Mouse (Mus musculus) intestine, postnatal 0 days (tissue): ENCODE measurements around the gene Gm11020. TPM values are rescaled to one million over a fixed set of nuclear protein-coding genes. Genes with fewer than 3 reads are reported as not detected.

Experiments
- ATAC-seq: fragments of 200-750 bp; cut with Nextera tagmentation; 2 replicates; pipeline ENCODE4 v1.8.0; 2017; ENCODE audit warnings: mild to moderate bottlenecking, moderate TSS enrichment, moderate library complexity
- H3K27ac ChIP-seq: fragments of 300-500 bp; sonication (generic); 2 replicates; pipeline ENCODE4 v1.5.1; 2014; ENCODE audit warnings: mild to moderate bottlenecking, low read depth, low read length, moderate library complexity
- H3K27me3 ChIP-seq: fragments of 300-500 bp; sonication (generic); replicated peaks from 2 replicates; pipeline ENCODE4 v1.6.1; 2014; ENCODE audit warnings: low read length, mixed read lengths; ENCODE audit not compliant: control insufficient read depth, insufficient read depth
- H3K36me3 ChIP-seq: fragments of 300-500 bp; sonication (generic); 2 replicates; pipeline ENCODE4 v1.6.1; 2014; ENCODE audit warnings: mild to moderate bottlenecking, moderate library complexity; ENCODE audit not compliant: control insufficient read depth, insufficient read depth
- H3K4me1 ChIP-seq: fragments of 300-500 bp; sonication (generic); replicated peaks from 2 replicates; pipeline ENCODE4 v1.6.1; 2014; ENCODE audit warnings: antibody characterized with exemption, low read length, mixed read lengths; ENCODE audit not compliant: control insufficient read depth, insufficient read depth
- H3K4me2 ChIP-seq: fragments of 300-500 bp; sonication (generic); replicated peaks from 2 replicates; pipeline ENCODE4 v1.6.1; 2014; ENCODE audit warnings: low read depth, mild to moderate bottlenecking, moderate library complexity
- H3K4me3 ChIP-seq: fragments of 300-500 bp; sonication (generic); 2 replicates; pipeline ENCODE4 v1.5.1; 2014; ENCODE audit warnings: low read depth, low read length
- H3K9ac ChIP-seq: fragments of 300-500 bp; sonication (generic); 2 replicates; pipeline ENCODE4 v1.6.1; 2014; ENCODE audit warnings: mild to moderate bottlenecking, low read depth, low read length
- H3K9me3 ChIP-seq: fragments of 300-500 bp; sonication (generic); 2 replicates; pipeline ENCODE4 v1.6.1; 2016; ENCODE audit warnings: mixed run types; ENCODE audit not compliant: control insufficient read depth
- CTCF ChIP-seq: sonication (generic); IDR thresholded peaks from 2 replicates; pipeline ENCODE4 v1.5.1; 2016; ENCODE audit warnings: low read depth, mild to moderate bottlenecking, control low read depth, antibody characterized with exemption, moderate library complexity
- WGBS: fragments of 180-500 bp; shearing (Covaris S2); extraction: QIAGEN DNeasy Blood & Tissue Kit; methylation state at CpG from one replicate; pipeline ENCODE4 v1.1.7; 2014; 5-methylcytosine and 5-hydroxymethylcytosine counted together
- polyA plus RNA-seq: library from polyadenylated mRNA; unstranded; fragments of >200 nt; fragmentation: Nextera tagmentation; extraction: Ambion mirVana; gene quantifications from 2 replicates; pipeline ENCODE4 v1.2.1, GENCODE M21; 2015

Gene Gm11020
- polyA plus RNA-seq, 1 experiment from 2014 or later = not detected

DNA sequence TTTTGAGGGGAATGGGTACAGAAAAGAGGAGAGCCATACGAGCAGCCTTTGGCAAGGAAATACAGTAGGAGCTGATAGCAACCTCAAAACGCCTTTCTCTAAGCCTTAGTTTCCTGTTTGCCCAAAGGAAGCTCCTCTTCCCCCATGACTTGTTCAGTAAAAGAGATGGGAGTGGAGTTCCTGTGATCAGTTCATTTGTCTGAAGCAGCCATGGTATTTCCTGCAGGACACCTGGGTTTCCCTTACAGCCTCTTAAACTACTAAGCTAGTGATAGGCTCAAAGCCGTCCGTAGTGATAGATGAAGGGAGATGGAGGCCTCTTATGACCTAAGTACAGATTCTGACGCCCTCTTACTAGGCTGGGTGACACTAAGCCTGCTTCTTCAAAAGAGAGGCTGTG is 21.1 kb downstream of the Gm11020 start:
- H3K4me2 ChIP-seq = no peak overlapping the region
- no peak overlapping the region for H3K4me3 ChIP-seq
- no peak overlapping the region for H3K27ac ChIP-seq
- peaks cover 6% of the 10 kb centered on the region; the same call in 1 of the 2 replicates for H3K36me3 ChIP-seq
- TF ChIP-seq CTCF = no peak
- H3K4me1 ChIP-seq = 0 out of 2 replicates have a peak, but pooled peaks cover 3% of the 10 kb centered on the region
- ATAC-seq = no peak
- H3K9ac ChIP-seq = no peak overlapping the region
- 73% methylated on average over 5 of the region's 5 CpGs for WGBS
- no peaks in the 10 kb centered on the region for H3K9me3 ChIP-seq
- no peaks in the 10 kb centered on the region for H3K27me3 ChIP-seq

DNA sequence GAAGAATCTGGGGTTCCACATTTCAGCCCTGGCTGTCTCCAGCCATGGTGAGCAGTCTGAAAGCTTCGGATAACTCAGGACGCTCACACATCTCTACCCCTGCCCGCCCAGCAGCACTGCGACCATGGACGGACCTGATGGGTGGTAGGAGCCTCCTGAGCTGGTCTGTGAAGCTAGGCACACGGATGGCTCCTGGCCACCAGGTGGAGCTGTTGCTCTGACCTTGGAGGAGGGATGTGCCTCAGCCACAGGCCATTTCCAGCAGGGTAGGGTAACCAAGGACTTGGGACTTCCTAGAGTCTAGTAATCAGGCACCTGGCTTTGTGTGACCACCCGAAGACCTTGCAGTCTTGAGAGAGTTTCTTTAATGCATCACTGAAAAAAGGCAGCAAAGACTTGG is 22.6 kb downstream of the Gm11020 start:
- WGBS = 9% methylated on average over 7 of the region's 7 CpGs
- H3K4me3 ChIP-seq = no peak overlapping the region
- peak; percentile 59 for ATAC-seq
- 0 out of 2 replicates have a peak, but pooled peaks cover 3% of the 10 kb centered on the region for H3K4me1 ChIP-seq
- H3K9ac ChIP-seq = no peak overlapping the region
- no peak overlapping the region for H3K27ac ChIP-seq
- H3K36me3 ChIP-seq = peaks cover 11% of the 10 kb centered on the region
- no peaks in the 10 kb centered on the region for H3K9me3 ChIP-seq
- peak; percentile 98 for TF ChIP-seq CTCF
- H3K27me3 ChIP-seq = no peaks in the 10 kb centered on the region
- no peak overlapping the region for H3K4me2 ChIP-seq

GRCm38 (mm10) chr8:104344622-104345021 is 23.3 kb downstream of the Gm11020 start:
- no peaks in the 10 kb centered on the region for H3K27me3 ChIP-seq
- H3K9me3 ChIP-seq = no peaks in the 10 kb centered on the region
- 92% methylated on average over 5 of the region's 5 CpGs for WGBS
- no peak overlapping the region for H3K9ac ChIP-seq
- H3K27ac ChIP-seq = no peak overlapping the region; the same call in 1 of the 2 replicates
- no peaks in the 10 kb centered on the region for H3K4me1 ChIP-seq
- no peak overlapping the region for H3K4me3 ChIP-seq
- no peak for TF ChIP-seq CTCF
- H3K4me2 ChIP-seq = no peak overlapping the region
- H3K36me3 ChIP-seq = peaks cover 11% of the 10 kb centered on the region
- no peak for ATAC-seq

DNA sequence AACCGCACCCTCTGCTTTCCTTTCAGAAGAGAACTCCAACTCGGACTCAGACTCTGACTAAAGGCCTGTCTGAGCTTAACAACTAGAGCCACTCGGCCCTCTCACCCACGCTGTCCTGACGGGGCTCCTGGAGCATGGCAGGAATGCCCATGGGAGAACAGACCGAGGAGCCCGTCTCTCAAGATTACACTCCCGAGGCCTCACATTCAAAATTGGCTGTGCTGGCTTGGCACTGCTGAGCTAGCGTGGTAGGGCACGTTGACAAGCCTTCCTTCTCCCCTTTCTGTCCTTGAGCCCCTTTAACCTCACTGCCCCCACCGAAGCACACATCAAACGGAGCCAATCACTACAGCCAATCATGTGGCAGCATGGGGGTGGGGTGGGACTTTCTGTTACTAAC is 25.3 kb downstream of the Gm11020 start:
- Histone ChIP-seq H3K4me3 (no peak overlapping the region), H3K9me3 (no peaks in the 10 kb centered on the region), H3K27me3 (no peaks in the 10 kb centered on the region), H3K4me2 (no peak overlapping the region), H3K27ac (no peak overlapping the region), H3K9ac (no peak overlapping the region), H3K36me3 (peaks cover 16% of the 10 kb centered on the region), H3K4me1 (0 out of 2 replicates have a peak, but pooled peaks cover 2% of the 10 kb centered on the region)
- no peak for TF ChIP-seq CTCF
- no peak for ATAC-seq
- WGBS = 70% methylated on average over 12 of the region's 12 CpGs

DNA sequence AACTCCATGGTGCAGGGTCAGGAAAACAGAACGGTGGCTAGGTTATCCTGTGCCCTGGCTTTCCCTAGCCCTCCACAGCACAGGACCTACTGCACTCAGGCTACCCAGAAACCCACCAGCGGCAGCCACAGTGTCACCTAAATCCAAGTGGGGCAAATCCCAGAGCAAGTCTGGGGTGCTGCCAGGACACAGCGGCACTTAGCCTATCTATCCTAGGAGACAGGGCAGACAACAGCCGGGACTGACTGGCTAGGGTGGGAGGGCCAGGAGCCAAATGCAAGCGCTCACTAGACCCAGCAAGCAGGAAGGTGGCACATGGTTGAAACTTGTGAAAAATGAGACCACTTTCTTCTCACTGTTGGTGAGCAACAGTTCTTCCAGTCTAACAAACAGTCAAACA is 27.6 kb downstream of the Gm11020 start:
- 79% methylated on average over 5 of the region's 5 CpGs for WGBS
- TF ChIP-seq CTCF = no peak

DNA sequence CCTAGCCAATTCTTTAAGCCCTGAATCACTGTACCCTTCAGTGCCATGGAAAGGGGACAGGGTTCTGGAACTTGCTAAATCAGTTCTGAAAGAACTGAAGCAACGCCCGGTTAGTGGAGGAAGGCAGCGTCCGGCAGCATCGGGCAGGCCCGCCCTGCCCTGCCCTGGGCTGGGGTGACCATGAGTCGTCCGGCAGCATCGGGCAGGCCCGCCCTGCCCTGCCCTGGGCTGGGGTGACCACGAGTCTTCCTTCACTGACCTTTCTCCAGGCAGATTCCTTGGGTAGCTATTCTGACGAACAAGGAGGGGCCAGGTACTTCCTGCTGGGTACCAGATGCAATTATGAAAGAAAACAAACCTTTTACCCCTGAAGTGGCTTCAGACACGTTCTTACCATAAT is 28.7 kb downstream of the Gm11020 start:
- no peak overlapping the region for H3K4me3 ChIP-seq
- WGBS = 45% methylated on average over 13 of the region's 13 CpGs

More for the DNA sequence above, 27.6 kb downstream of the Gm11020 start:
- Histone ChIP-seq H3K4me2 (no peak overlapping the region), H3K27me3 (no peaks in the 10 kb centered on the region), H3K36me3 (peaks cover 21% of the 10 kb centered on the region), H3K9me3 (no peaks in the 10 kb centered on the region), H3K27ac (no peak overlapping the region), H3K4me1 (0 out of 2 replicates have a peak, but pooled peaks cover 2% of the 10 kb centered on the region), H3K4me3 (no peak overlapping the region), H3K9ac (no peak overlapping the region)
- ATAC-seq = no peak

More for the DNA sequence above, 28.7 kb downstream of the Gm11020 start:
- Histone ChIP-seq H3K9ac (no peak overlapping the region), H3K4me2 (no peak overlapping the region), H3K9me3 (no peaks in the 10 kb centered on the region), H3K27ac (no peak overlapping the region), H3K4me1 (0 out of 2 replicates have a peak, but pooled peaks cover 2% of the 10 kb centered on the region), H3K36me3 (peaks cover 21% of the 10 kb centered on the region), H3K27me3 (no peaks in the 10 kb centered on the region)
- TF ChIP-seq CTCF = no peak
- peak; percentile 23; the same call in 1 of the 2 replicates for ATAC-seq
